Mouse (Mus musculus) C2C12 (cell line): Measurements from ENCODE around the gene Garem2. TPM values are rescaled to one million over a fixed set of nuclear protein-coding genes. Genes with fewer than 3 reads are reported as not detected.
"Not testable (repeated sequence)": the region's sequence is repeated elsewhere in the genome, so short reads cannot be mapped to it uniquely, and the experiment has no call there.

Experiments used
- H3K27me3 ChIP-seq: one replicate; pipeline ENCODE4 v1.6.1; 2011; ENCODE audit not compliant: control insufficient read depth, insufficient read depth, insufficient read length
- H3K36me3 ChIP-seq: one replicate; pipeline ENCODE4 v1.6.1; 2011; ENCODE audit not compliant: control insufficient read depth, insufficient read depth
- H3K4me3 ChIP-seq: one replicate; pipeline ENCODE4 v1.5.1; 2011; ENCODE audit warnings: mild to moderate bottlenecking, control low read depth; ENCODE audit not compliant: poor library complexity, insufficient read depth, severe bottlenecking
- H3K79me2 ChIP-seq: one replicate; pipeline ENCODE4 v1.6.1; 2011; ENCODE audit not compliant: control insufficient read depth, insufficient read depth
- H3K79me3 ChIP-seq: one replicate; pipeline ENCODE4 v1.6.1; 2011; ENCODE audit warnings: low read depth, control low read depth
- H3ac ChIP-seq: one replicate; pipeline ENCODE3; 2011; ENCODE audit warnings: low read depth; ENCODE audit not compliant: control insufficient read depth, insufficient read length
- CEBPB ChIP-seq: IDR thresholded peaks from one replicate; pipeline ENCODE4 v1.6.1; 2011; ENCODE audit warnings: low read depth, mild to moderate bottlenecking, control low read depth, moderate library complexity
- CTCF ChIP-seq: IDR thresholded peaks from one replicate; pipeline ENCODE4 v1.5.1; 2011; ENCODE audit not compliant: control insufficient read depth, insufficient read depth, insufficient read length
- FOSL1 ChIP-seq: IDR thresholded peaks from one replicate; pipeline ENCODE4 v1.8.0; 2011; ENCODE audit warnings: mild to moderate bottlenecking, low read length; ENCODE audit not compliant: poor library complexity, insufficient read depth, severe bottlenecking
- MAX ChIP-seq: IDR thresholded peaks from one replicate; pipeline ENCODE4 v1.6.1; 2011; ENCODE audit warnings: mild to moderate bottlenecking, control low read depth
- MYOD1 ChIP-seq: IDR thresholded peaks from one replicate; pipeline ENCODE4 v1.6.1; 2011; ENCODE audit warnings: low read depth; ENCODE audit not compliant: control insufficient read depth, insufficient read length
- MYOG ChIP-seq: IDR thresholded peaks from one replicate; pipeline ENCODE4 v1.6.1; 2011; ENCODE audit not compliant: control insufficient read depth, insufficient read length; ENCODE audit errors: extremely low read depth
- USF1 ChIP-seq: IDR thresholded peaks from one replicate; pipeline ENCODE4 v1.6.1; 2011; ENCODE audit warnings: low read depth, mild to moderate bottlenecking, control low read depth, moderate library complexity
- long read RNA-seq, 2 experiments: library from polyadenylated mRNA; unstranded; transcript quantifications; one replicate each; pipeline ENCODE4 v2.0.0; 2019 to 2020
- polyA plus RNA-seq: library from polyadenylated mRNA; unstranded; fragments of >200 nt; fragmentation: generic; extraction: Trizol; gene quantifications from one replicate; pipeline ENCODE4 v1.2.1, GENCODE M21; 2012; ENCODE audit warnings: missing spikeins

Gene Garem2
- 0.33 TPM for polyA plus RNA-seq
- long read RNA-seq, experiment 1: 0 reads
- long read RNA-seq, experiment 2, partial matches to known transcripts: 2 of 2 reads
- long read RNA-seq, experiment 2, other reads (novel, unspliced or antisense): 0 of 2 reads

DNA sequence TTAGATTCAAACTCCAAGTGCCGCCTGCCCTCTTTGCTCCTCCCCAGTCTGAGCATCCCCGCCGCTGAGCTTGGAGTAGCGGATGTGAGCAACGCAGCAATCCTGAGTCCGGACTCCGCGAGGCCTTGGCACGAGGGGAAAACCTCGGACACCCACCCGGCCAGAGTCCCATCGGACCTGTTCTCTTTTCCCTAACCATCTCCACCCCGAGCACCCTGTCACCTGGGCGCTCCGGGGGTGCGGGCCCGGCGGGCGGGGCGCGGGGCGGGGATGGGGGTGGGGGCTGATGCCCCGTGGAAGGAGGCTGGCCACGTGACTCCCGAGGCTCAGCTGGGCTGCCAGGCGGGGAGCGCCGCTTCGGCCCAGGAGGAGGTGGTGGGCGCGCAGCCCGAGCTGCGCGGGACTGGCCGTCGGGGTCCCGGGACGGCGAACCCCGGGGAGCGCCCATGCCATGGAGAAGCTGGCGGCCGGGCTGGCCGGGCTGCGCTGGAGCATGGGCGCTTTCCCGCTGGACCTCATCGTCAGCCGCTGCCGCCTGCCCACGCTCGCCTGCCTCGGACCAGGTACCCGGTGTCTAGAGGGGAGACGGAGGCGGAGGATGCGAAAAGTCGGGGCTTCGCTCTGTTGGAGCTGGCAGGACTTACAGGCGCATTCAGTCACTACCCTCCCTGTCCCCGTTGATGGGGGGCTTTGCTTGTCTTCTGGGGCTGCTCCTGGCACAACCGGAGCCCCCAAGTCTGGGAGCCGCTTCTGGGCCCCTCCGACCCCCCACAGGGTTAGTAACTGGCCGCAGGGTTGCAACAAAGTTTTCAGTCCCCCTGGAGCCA is at the start of gene Garem2:
TSS of gene Garem2 (plus strand) at position 321 of the 827 bp plus-strand sequence.
- peak within 1 kb of the TSS; percentile 2 for H3K4me3 ChIP-seq
- peak within 1 kb of the TSS; percentile 39 for H3ac ChIP-seq
- TF ChIP-seq USF1: peak; percentile 46
- no peak for TF ChIP-seq MYOD1
- H3K27me3 ChIP-seq: peaks cover 43% of the 10 kb centered on the region
- no peaks in the 10 kb centered on the region for H3K79me3 ChIP-seq
- no peaks in the 10 kb centered on the region for H3K79me2 ChIP-seq
- H3K36me3 ChIP-seq: no peaks in the 10 kb centered on the region

- Histone ChIP-seq H3K27me3 (no peaks in the 10 kb centered on the region), H3K4me3 (no peak overlapping the region), H3K79me3 (no peaks in the 10 kb centered on the region), H3K36me3 (peaks cover 45% of the 10 kb centered on the region), H3ac (no peak overlapping the region), H3K79me2 (no peaks in the 10 kb centered on the region)
- TF ChIP-seq CTCF: no peak
- no peak for TF ChIP-seq FOSL1
- TF ChIP-seq CEBPB: no peak
- no peak for TF ChIP-seq MYOD1
- TF ChIP-seq MYOG: no peak
- TF ChIP-seq MAX: no peak
- TF ChIP-seq USF1: no peak
Observed at GRCm38 (mm10) chr5:30058216-30058731, 46.7 kb upstream of the Garem2 start.

- H3K36me3 ChIP-seq: peaks cover 58% of the 10 kb centered on the region
- not testable (repeated sequence) for H3K27me3 ChIP-seq, H3K4me3 ChIP-seq, H3ac ChIP-seq, H3K79me2 ChIP-seq, H3K79me3 ChIP-seq
Observed at GRCm38 (mm10) chr5:30059607-30060006, 45.4 kb upstream of the Garem2 start.

DNA sequence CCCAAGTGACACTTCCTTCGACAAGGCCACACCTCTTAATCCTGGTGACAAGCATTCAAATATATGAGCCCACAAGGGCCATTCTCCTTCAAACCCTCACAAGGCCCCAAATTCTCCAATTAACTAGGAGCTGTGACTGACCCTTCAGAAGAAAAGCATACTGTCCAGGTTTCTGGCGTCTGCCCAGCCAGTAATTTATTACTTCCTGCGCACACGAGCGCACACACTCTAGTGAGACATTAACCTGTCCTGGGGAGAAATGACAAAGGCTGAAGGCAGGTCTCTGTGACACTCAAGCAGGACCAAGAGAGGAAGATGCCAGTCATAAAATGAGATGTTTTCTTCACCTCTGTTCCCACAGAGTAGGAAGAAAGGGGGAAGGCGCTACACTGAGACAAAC is 37.2 kb upstream of the Garem2 start:
- Histone ChIP-seq H3K36me3 (peaks cover 90% of the 10 kb centered on the region), H3K79me2 (peaks cover 64% of the 10 kb centered on the region), H3ac (no peak overlapping the region), H3K27me3 (no peaks in the 10 kb centered on the region), H3K79me3 (peaks cover 23% of the 10 kb centered on the region), H3K4me3 (no peak overlapping the region)
- no peak for TF ChIP-seq MYOG
- no peak for TF ChIP-seq MYOD1
- no peak for TF ChIP-seq CEBPB
- no peak for TF ChIP-seq MAX
- no peak for TF ChIP-seq FOSL1
- TF ChIP-seq USF1: no peak
- TF ChIP-seq CTCF: no peak

DNA sequence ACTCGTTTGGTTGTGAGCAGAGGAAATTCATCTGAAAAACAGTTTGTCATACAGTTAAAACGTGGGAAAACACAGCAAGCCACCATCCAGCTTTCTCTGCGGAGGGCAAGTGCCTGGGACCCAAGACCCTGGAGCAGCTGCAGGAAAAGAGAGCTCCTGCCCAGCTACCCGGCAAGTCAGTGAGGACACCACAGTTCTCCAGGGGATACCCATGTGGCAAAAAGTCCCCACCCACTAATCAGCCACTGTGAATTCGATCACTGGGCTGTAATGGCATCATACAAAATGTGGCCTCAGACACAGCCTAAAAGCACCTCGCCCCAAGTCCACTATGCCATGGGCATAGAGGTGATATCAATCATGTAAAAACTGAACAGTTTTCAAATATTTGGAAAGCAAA is 33.3 kb upstream of the Garem2 start:
- Histone ChIP-seq H3ac (peak overlapping the region; percentile 20), H3K4me3 (no peak overlapping the region), H3K27me3 (no peaks in the 10 kb centered on the region), H3K79me3 (peaks cover 26% of the 10 kb centered on the region), H3K79me2 (peaks cover 64% of the 10 kb centered on the region), H3K36me3 (peaks cover 54% of the 10 kb centered on the region)
- TF ChIP-seq CTCF: no peak
- no peak for TF ChIP-seq FOSL1
- TF ChIP-seq CEBPB: no peak
- TF ChIP-seq MAX: no peak
- TF ChIP-seq MYOG: no peak
- TF ChIP-seq MYOD1: no peak
- no peak for TF ChIP-seq USF1

- TF ChIP-seq MAX (no peak), MYOD1 (no peak), CTCF (no peak), MYOG (no peak), CEBPB (no peak), USF1 (no peak), FOSL1 (no peak)
- Histone ChIP-seq H3ac (peak overlapping the region; percentile 73), H3K79me2 (peaks cover 57% of the 10 kb centered on the region), H3K27me3 (no peaks in the 10 kb centered on the region), H3K36me3 (peaks cover 47% of the 10 kb centered on the region), H3K79me3 (peaks cover 24% of the 10 kb centered on the region), H3K4me3 (peak overlapping the region; percentile 74)
Observed at GRCm38 (mm10) chr5:30072377-30072776, 32.6 kb upstream of the Garem2 start.
